In the genomic region with DNA sequence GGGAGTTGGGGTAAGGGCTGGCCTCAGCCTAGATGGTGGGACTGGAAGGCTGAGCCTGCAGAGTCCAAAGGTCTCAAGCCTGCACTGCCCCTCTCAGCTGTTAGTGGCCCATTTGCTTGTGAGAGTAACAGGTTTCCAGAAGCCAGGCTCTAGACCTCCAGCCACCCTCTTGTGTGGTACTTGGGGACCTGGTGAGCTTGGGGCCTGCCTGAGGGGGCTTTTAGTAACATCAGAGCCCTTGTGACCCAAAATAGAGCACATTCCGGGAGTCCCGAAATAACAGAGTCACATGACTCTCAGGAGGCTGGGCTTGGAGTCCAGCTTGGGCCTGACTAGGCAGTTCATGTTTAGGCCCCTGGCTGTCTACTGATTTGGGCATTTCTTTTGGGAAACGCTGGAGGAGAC, we compare ENCODE assay signal across 8 mouse cellular contexts. TPM values are rescaled to one million over a fixed set of nuclear protein-coding genes. Genes with fewer than 3 reads are reported as not detected.
DNase-seq lines count a peak whose midpoint lies in the region; ATAC-seq and TF ChIP-seq lines count a peak whose summit lies in the region.

No protein-coding gene starts in this region.

- peak overlapping the region; percentile 95; the same call in 1 of the 2 replicates for H3K9ac ChIP-seq in lung, embryonic 14.5 days
- H3K9ac ChIP-seq in heart, embryonic 11.5 days (ENCODE audit: low read depth, low read length), result peak overlapping the region; percentile 96
- peak overlapping the region; percentile 93 for H3K9ac ChIP-seq in kidney, embryonic 16.5 days (replicated peaks; ENCODE audit: low read length)
- 0 out of 2 replicates have a peak overlapping the region, but pooled peaks have one; percentile 0 for H3K9ac ChIP-seq in midbrain, postnatal 0 days (replicated peaks; ENCODE audit: low read length, poor library complexity, severe bottlenecking)

- no peaks in the 10 kb centered on the region for H3K9me3 ChIP-seq in lung, embryonic 14.5 days (ENCODE audit: low read depth, low read length)
- H3K9me3 ChIP-seq in heart, embryonic 11.5 days (replicated peaks; ENCODE audit: control insufficient read depth, low read length), result no peaks in the 10 kb centered on the region
- H3K9me3 ChIP-seq in kidney, embryonic 16.5 days (ENCODE audit: low read length), result no peaks in the 10 kb centered on the region
- H3K9me3 ChIP-seq in midbrain, postnatal 0 days (ENCODE audit: low read length), result no peaks in the 10 kb centered on the region

- no peak for TF ChIP-seq CTCF in lung, embryonic 14.5 days (IDR thresholded peaks at IDR 0.05; ENCODE audit: low read depth)
- no peak for TF ChIP-seq CTCF in midbrain, postnatal 0 days (IDR thresholded peaks at IDR 0.05)
- TF ChIP-seq CTCF in cerebellum, adult 2 months (IDR thresholded peaks at IDR 0.05; ENCODE audit: borderline replicate concordance, insufficient read depth, low read depth, low read length), result no peak

- H3K4me3 ChIP-seq in lung, embryonic 14.5 days (ENCODE audit: low read depth, low read length), result peak overlapping the region; percentile 90; the same call in 1 of the 2 replicates
- H3K4me3 ChIP-seq in heart, embryonic 11.5 days (ENCODE audit: low read depth, low read length), result peak overlapping the region; percentile 74
- peak overlapping the region; percentile 87; the same call in 1 of the 2 replicates for H3K4me3 ChIP-seq in kidney, embryonic 16.5 days (ENCODE audit: low read length)
- no peak overlapping the region for H3K4me3 ChIP-seq in midbrain, postnatal 0 days (ENCODE audit: low read depth, low read length)
- H3K4me3 ChIP-seq in cerebellum, adult 2 months (replicated peaks; ENCODE audit: insufficient read depth, low read depth, low read length), result no peak overlapping the region

- TF ChIP-seq POLR2A in cerebellum, adult 2 months (IDR thresholded peaks at IDR 0.05; ENCODE audit: borderline replicate concordance, insufficient read depth, low read length), result no peak

- peak overlapping the region; percentile 98 for H3K4me2 ChIP-seq in lung, embryonic 14.5 days
- peak overlapping the region; percentile 98 for H3K4me2 ChIP-seq in heart, embryonic 11.5 days
- H3K4me2 ChIP-seq in kidney, embryonic 16.5 days (replicated peaks; ENCODE audit: low read depth, low read length), result peak overlapping the region; percentile 94
- H3K4me2 ChIP-seq in midbrain, postnatal 0 days (ENCODE audit: low read depth, low read length, poor library complexity, severe bottlenecking), result peak overlapping the region; percentile 98; the same call in 1 of the 2 replicates

- H3K27ac ChIP-seq in lung, embryonic 14.5 days (ENCODE audit: low read depth), result peak overlapping the region; percentile 74; the same call in 1 of the 2 replicates
- peak overlapping the region; percentile 95 for H3K27ac ChIP-seq in heart, embryonic 11.5 days (ENCODE audit: low read depth, low read length)
- peak overlapping the region; percentile 44 for H3K27ac ChIP-seq in kidney, embryonic 16.5 days (ENCODE audit: low read length)
- no peak overlapping the region for H3K27ac ChIP-seq in midbrain, postnatal 0 days (ENCODE audit: low read depth, low read length)
- H3K27ac ChIP-seq in cerebellum, adult 2 months (ENCODE audit: insufficient read depth, low read length), result no peak overlapping the region

- peak; percentile 69 for DNase-seq in lung, embryonic 14.5 days
- no peak for DNase-seq in lung, adult 18-20 months
- no peak for DNase-seq in midbrain, postnatal 0 days (ENCODE audit: low spot score)
- DNase-seq in cerebellum, postnatal 36 days, result no peak
- no peak for DNase-seq in retina, embryonic 14.5 days (ENCODE audit: low spot score)
- no peak for DNase-seq in cerebellum, adult 2 months

- WGBS in lung, embryonic 14.5 days, result 7% methylated on average over 3 of the region's 3 CpGs
- 19% methylated on average over 3 of the region's 3 CpGs for WGBS in heart, embryonic 11.5 days (ENCODE audit: insufficient replicate concordance)
- 23% methylated on average over 3 of the region's 3 CpGs for WGBS in kidney, embryonic 16.5 days
- 16% methylated on average over 3 of the region's 3 CpGs for WGBS in midbrain, postnatal 0 days
- 66% methylated on average over 3 of the region's 3 CpGs for WGBS in cerebellum, adult 2 months

- no peaks in the 10 kb centered on the region for H3K27me3 ChIP-seq in lung, embryonic 14.5 days (ENCODE audit: insufficient read depth, low read length)
- H3K27me3 ChIP-seq in heart, embryonic 11.5 days (ENCODE audit: control insufficient read depth, insufficient read depth, low read length), result peaks cover 5% of the 10 kb centered on the region; the same call in 1 of the 2 replicates
- no peaks in the 10 kb centered on the region for H3K27me3 ChIP-seq in kidney, embryonic 16.5 days (ENCODE audit: insufficient read depth, low read length)
- H3K27me3 ChIP-seq in midbrain, postnatal 0 days (ENCODE audit: insufficient read depth, low read length), result no peaks in the 10 kb centered on the region
- H3K27me3 ChIP-seq in cerebellum, adult 2 months (ENCODE audit: control insufficient read depth, insufficient read depth, low read length), result no peaks in the 10 kb centered on the region

- no peaks in the 10 kb centered on the region for H3K36me3 ChIP-seq in lung, embryonic 14.5 days (ENCODE audit: insufficient read depth)
- H3K36me3 ChIP-seq in heart, embryonic 11.5 days (ENCODE audit: control insufficient read depth, insufficient read depth, low read length), result no peaks in the 10 kb centered on the region
- H3K36me3 ChIP-seq in kidney, embryonic 16.5 days (ENCODE audit: insufficient read depth, low read length), result no peaks in the 10 kb centered on the region
- H3K36me3 ChIP-seq in midbrain, postnatal 0 days (ENCODE audit: insufficient read depth, low read length), result no peaks in the 10 kb centered on the region

- H3K4me1 ChIP-seq in lung, embryonic 14.5 days (ENCODE audit: insufficient read depth), result peaks cover 45% of the 10 kb centered on the region
- peaks cover 62% of the 10 kb centered on the region for H3K4me1 ChIP-seq in heart, embryonic 11.5 days (ENCODE audit: control insufficient read depth, insufficient read depth, low read length)
- H3K4me1 ChIP-seq in kidney, embryonic 16.5 days (ENCODE audit: insufficient read depth, low read length), result peaks cover 63% of the 10 kb centered on the region
- H3K4me1 ChIP-seq in midbrain, postnatal 0 days (ENCODE audit: insufficient read depth, low read length), result peaks cover 20% of the 10 kb centered on the region
- no peaks in the 10 kb centered on the region; the same call in 1 of the 2 replicates for H3K4me1 ChIP-seq in cerebellum, adult 2 months (ENCODE audit: control insufficient read depth, insufficient read depth, low read length)

- no peak for ATAC-seq in lung, embryonic 14.5 days (ENCODE audit: insufficient read depth)
- 0 out of 2 replicates have a peak, but pooled peaks have one; percentile 21 for ATAC-seq in heart, embryonic 11.5 days (replicated peaks; ENCODE audit: insufficient number of reproducible peaks, low FRiP score, low TSS enrichment)
- ATAC-seq in kidney, embryonic 16.5 days (ENCODE audit: low FRiP score, low TSS enrichment), result no peak
- ATAC-seq in midbrain, postnatal 0 days (ENCODE audit: low FRiP score), result no peak

RNA-seq across cellular contexts. Expression of gene Rxra, which starts 3.4 kb away (rescaled TPM):
- 9.1 and 10.3 TPM in 2 replicates for polyA plus RNA-seq in lung, embryonic 14.5 days (2014; fragmentation: Nextera tagmentation; extraction: Ambion mirVana)
- 4.2 and 5.2 TPM in 2 replicates for polyA plus RNA-seq in heart, embryonic 11.5 days (2014; fragmentation: Nextera tagmentation; extraction: Ambion mirVana)
- 11.0 and 11.6 TPM in 2 replicates for polyA plus RNA-seq in kidney, embryonic 16.5 days (2015; fragmentation: Nextera tagmentation; extraction: Ambion mirVana)
- 18.5 and 20.2 TPM in 2 replicates for total RNA-seq in midbrain, postnatal 0 days (2014; rRNA removed)
- polyA plus RNA-seq in midbrain, postnatal 0 days (2015; fragmentation: Nextera tagmentation; extraction: Ambion mirVana), result 2.2 and 2.3 TPM in 2 replicates
- polyA plus RNA-seq in cerebellum, adult 2 months (2012; rRNA removed), result 14.9 and 17.5 TPM in 2 replicates

Comparison
In these comparisons a context has a peak if more than half of its experiments do, and no peak if none do; other contexts are left out.
1. H3K27ac ChIP-seq: peak in lung, embryonic 14.5 days (single experiment), heart, embryonic 11.5 days (single experiment) and kidney, embryonic 16.5 days (single experiment); none in midbrain, postnatal 0 days (single experiment) and cerebellum, adult 2 months (single experiment).
2. H3K4me3 ChIP-seq: peak in lung, embryonic 14.5 days (single experiment), heart, embryonic 11.5 days (single experiment) and kidney, embryonic 16.5 days (single experiment); none in midbrain, postnatal 0 days (single experiment) and cerebellum, adult 2 months (single experiment).
3. H3K9ac ChIP-seq: peak in every context shown above with its lines; median percentile 96 in heart, embryonic 11.5 days; 95 in lung, embryonic 14.5 days; 93 in kidney, embryonic 16.5 days; 0 in midbrain, postnatal 0 days.
4. Peak in every context shown above with its lines, with median percentiles within 50 percentile points of each other: H3K4me2 ChIP-seq.